Mouse (Mus musculus): ENCODE results near the gene Prelid3b.

DNA sequence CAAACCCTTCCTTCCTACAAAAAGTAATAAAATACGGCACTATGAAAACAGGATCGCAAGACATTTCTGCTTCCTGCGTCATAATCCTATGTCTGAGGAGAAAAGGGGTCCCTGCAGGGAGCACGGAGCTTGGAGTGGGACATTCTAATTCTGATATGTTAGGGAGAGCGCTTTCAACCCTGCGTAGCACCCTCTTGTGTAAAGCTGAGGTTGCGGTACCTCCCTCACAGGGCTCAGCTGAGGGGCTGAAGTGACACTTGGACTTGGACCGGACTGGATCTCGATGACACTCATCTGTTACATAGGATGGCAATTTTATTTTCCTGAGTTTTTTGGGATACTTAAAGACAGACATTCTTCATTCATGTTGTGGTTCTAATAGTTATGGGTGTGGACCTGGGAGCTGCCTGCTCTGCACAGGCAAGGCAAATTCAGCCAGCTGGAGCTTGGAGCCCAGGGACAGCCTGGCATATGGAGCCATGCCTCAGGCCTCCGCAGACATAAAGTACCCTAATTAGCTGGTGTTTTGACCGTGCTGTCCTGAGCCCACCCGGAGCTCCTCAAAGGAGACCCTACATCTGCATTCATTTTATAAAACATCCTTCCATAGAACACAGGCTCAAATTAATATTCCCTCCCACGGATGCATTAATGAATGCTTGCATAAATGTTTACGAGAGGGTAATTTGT lies 28.1 kb upstream of the Prelid3b start:
- TF ChIP-seq MAX (IDR thresholded peaks at IDR 0.05): no peak
- TF ChIP-seq USF1 (IDR thresholded peaks at IDR 0.05; ENCODE audit: low read depth): no peak
- TF ChIP-seq CTCF (IDR thresholded peaks at IDR 0.05; ENCODE audit: control insufficient read depth, insufficient read depth, insufficient read length): no peak
